Mouse (Mus musculus): ENCODE data around the gene Srebf2. TPM values are rescaled to one million over a fixed set of nuclear protein-coding genes. Genes with fewer than 3 reads are reported as not detected.

Gene Srebf2
- polyA plus RNA-seq, 1 experiment from 2014 or later, result 101 TPM

GRCm38 (mm10) chr15:82167201-82168168 lies 20.5 kb downstream of the Srebf2 start:
- Histone ChIP-seq H3K4me3 (ENCODE audit: low read depth, low read length) (no peak overlapping the region), H3K27me3 (replicated peaks; ENCODE audit: control insufficient read depth, insufficient read depth, low read length) (no peaks in the 10 kb centered on the region), H3K4me2 (no peak overlapping the region), H3K9me3 (ENCODE audit: control insufficient read depth, low read length) (no peaks in the 10 kb centered on the region), H3K4me1 (replicated peaks; ENCODE audit: control insufficient read depth, insufficient read depth, low read length) (peaks cover 47% of the 10 kb centered on the region), H3K36me3 (ENCODE audit: control insufficient read depth, insufficient read depth, low read length) (peaks cover 7% of the 10 kb centered on the region), H3K27ac (ENCODE audit: low read depth, low read length) (peak overlapping the region; percentile 16; the same call in 1 of the 2 replicates), H3K9ac (ENCODE audit: low read depth, low read length) (no peak overlapping the region)
- 77% methylated on average over 23 of the region's 23 CpGs for WGBS
- no peak for ATAC-seq (replicated peaks; ENCODE audit: low FRiP score)
- no peak for DNase-seq (ENCODE audit: low spot score)

GRCm38 (mm10) chr15:82169671-82170070 lies 22.7 kb downstream of the Srebf2 start:
- ATAC-seq (replicated peaks; ENCODE audit: low FRiP score), result no peak
- 79% methylated on average over 5 of the region's 5 CpGs for WGBS
- Histone ChIP-seq H3K4me3 (ENCODE audit: low read depth, low read length) (no peak overlapping the region), H3K27me3 (replicated peaks; ENCODE audit: control insufficient read depth, insufficient read depth, low read length) (no peaks in the 10 kb centered on the region), H3K9ac (ENCODE audit: low read depth, low read length) (no peak overlapping the region), H3K27ac (ENCODE audit: low read depth, low read length) (no peak overlapping the region), H3K4me2 (no peak overlapping the region), H3K9me3 (ENCODE audit: control insufficient read depth, low read length) (no peaks in the 10 kb centered on the region), H3K36me3 (ENCODE audit: control insufficient read depth, insufficient read depth, low read length) (peaks cover 14% of the 10 kb centered on the region), H3K4me1 (replicated peaks; ENCODE audit: control insufficient read depth, insufficient read depth, low read length) (peaks cover 27% of the 10 kb centered on the region)
- no peak for DNase-seq (ENCODE audit: low spot score)

GRCm38 (mm10) chr15:82170437-82171377 lies 23.7 kb downstream of the Srebf2 start:
- DNase-seq (ENCODE audit: low spot score), result no peak
- Histone ChIP-seq H3K27me3 (replicated peaks; ENCODE audit: control insufficient read depth, insufficient read depth, low read length) (no peaks in the 10 kb centered on the region), H3K4me3 (ENCODE audit: low read depth, low read length) (no peak overlapping the region), H3K4me2 (no peak overlapping the region), H3K9me3 (ENCODE audit: control insufficient read depth, low read length) (no peaks in the 10 kb centered on the region), H3K36me3 (ENCODE audit: control insufficient read depth, insufficient read depth, low read length) (peaks cover 24% of the 10 kb centered on the region), H3K9ac (ENCODE audit: low read depth, low read length) (no peak overlapping the region), H3K27ac (ENCODE audit: low read depth, low read length) (no peak overlapping the region), H3K4me1 (replicated peaks; ENCODE audit: control insufficient read depth, insufficient read depth, low read length) (peaks cover 20% of the 10 kb centered on the region)
- WGBS, result 88% methylated on average over 36 of the region's 36 CpGs
- no peak for ATAC-seq (replicated peaks; ENCODE audit: low FRiP score)

GRCm38 (mm10) chr15:82172648-82173047 lies 25.7 kb downstream of the Srebf2 start:
- WGBS, result 87% methylated on average over 8 of the region's 8 CpGs
- H3K9ac ChIP-seq (ENCODE audit: low read depth, low read length), result no peak overlapping the region
- no peak overlapping the region for H3K4me3 ChIP-seq (ENCODE audit: low read depth, low read length)
- H3K27me3 ChIP-seq (replicated peaks; ENCODE audit: control insufficient read depth, insufficient read depth, low read length), result no peaks in the 10 kb centered on the region
- H3K4me2 ChIP-seq, result no peak overlapping the region
- no peak for DNase-seq (ENCODE audit: low spot score)
- H3K36me3 ChIP-seq (ENCODE audit: control insufficient read depth, insufficient read depth, low read length), result peaks cover 34% of the 10 kb centered on the region
- no peaks in the 10 kb centered on the region for H3K9me3 ChIP-seq (ENCODE audit: control insufficient read depth, low read length)
- ATAC-seq (replicated peaks; ENCODE audit: low FRiP score), result no peak
- peaks cover under 1% of the 10 kb centered on the region for H3K4me1 ChIP-seq (replicated peaks; ENCODE audit: control insufficient read depth, insufficient read depth, low read length)
- no peak overlapping the region for H3K27ac ChIP-seq (ENCODE audit: low read depth, low read length)

GRCm38 (mm10) chr15:82175091-82175490 lies 28.1 kb downstream of the Srebf2 start:
- DNase-seq (ENCODE audit: low spot score) (no peak), ATAC-seq (replicated peaks; ENCODE audit: low FRiP score) (no peak)
- Histone ChIP-seq H3K36me3 (ENCODE audit: control insufficient read depth, insufficient read depth, low read length) (peaks cover 59% of the 10 kb centered on the region), H3K27ac (ENCODE audit: low read depth, low read length) (no peak overlapping the region), H3K4me3 (ENCODE audit: low read depth, low read length) (no peak overlapping the region), H3K9me3 (ENCODE audit: control insufficient read depth, low read length) (no peaks in the 10 kb centered on the region), H3K27me3 (replicated peaks; ENCODE audit: control insufficient read depth, insufficient read depth, low read length) (no peaks in the 10 kb centered on the region), H3K4me2 (no peak overlapping the region), H3K4me1 (replicated peaks; ENCODE audit: control insufficient read depth, insufficient read depth, low read length) (no peaks in the 10 kb centered on the region), H3K9ac (ENCODE audit: low read depth, low read length) (no peak overlapping the region)
- WGBS, result 90% methylated on average over 9 of the region's 9 CpGs

- WGBS, result 93% methylated on average over 7 of the region's 7 CpGs
- peaks cover 75% of the 10 kb centered on the region for H3K36me3 ChIP-seq (ENCODE audit: control insufficient read depth, insufficient read depth, low read length)
- no peak overlapping the region for H3K4me2 ChIP-seq
- H3K27me3 ChIP-seq (replicated peaks; ENCODE audit: control insufficient read depth, insufficient read depth, low read length), result no peaks in the 10 kb centered on the region
- no peak for ATAC-seq (replicated peaks; ENCODE audit: low FRiP score)
- no peak overlapping the region for H3K9ac ChIP-seq (ENCODE audit: low read depth, low read length)
- no peak overlapping the region for H3K4me3 ChIP-seq (ENCODE audit: low read depth, low read length)
- no peaks in the 10 kb centered on the region for H3K4me1 ChIP-seq (replicated peaks; ENCODE audit: control insufficient read depth, insufficient read depth, low read length)
- no peak for DNase-seq (ENCODE audit: low spot score)
- no peak overlapping the region for H3K27ac ChIP-seq (ENCODE audit: low read depth, low read length)
- peaks cover 6% of the 10 kb centered on the region; the same call in 1 of the 2 replicates for H3K9me3 ChIP-seq (ENCODE audit: control insufficient read depth, low read length)
Measured at GRCm38 (mm10) chr15:82177743-82178290, 30.8 kb downstream of the Srebf2 start.

GRCm38 (mm10) chr15:82181131-82181530 lies 34.1 kb downstream of the Srebf2 start:
- ATAC-seq (replicated peaks; ENCODE audit: low FRiP score), result no peak

GRCm38 (mm10) chr15:82182311-82182710 lies 35.3 kb downstream of the Srebf2 start:
- ATAC-seq (replicated peaks; ENCODE audit: low FRiP score) (no peak), DNase-seq (ENCODE audit: low spot score) (no peak)
- Histone ChIP-seq H3K4me2 (no peak overlapping the region), H3K36me3 (ENCODE audit: control insufficient read depth, insufficient read depth, low read length) (peaks cover 79% of the 10 kb centered on the region), H3K27me3 (replicated peaks; ENCODE audit: control insufficient read depth, insufficient read depth, low read length) (no peaks in the 10 kb centered on the region; the same call in 1 of the 2 replicates), H3K4me1 (replicated peaks; ENCODE audit: control insufficient read depth, insufficient read depth, low read length) (peaks cover 41% of the 10 kb centered on the region), H3K4me3 (ENCODE audit: low read depth, low read length) (no peak overlapping the region), H3K27ac (ENCODE audit: low read depth, low read length) (no peak overlapping the region), H3K9me3 (ENCODE audit: control insufficient read depth, low read length) (peaks cover 6% of the 10 kb centered on the region; the same call in 1 of the 2 replicates), H3K9ac (ENCODE audit: low read depth, low read length) (no peak overlapping the region)
- 96% methylated on average over 4 of the region's 4 CpGs for WGBS

More at GRCm38 (mm10) chr15:82181131-82181530, 34.1 kb downstream of the Srebf2 start:
- no peak for DNase-seq (ENCODE audit: low spot score)
- peaks cover 77% of the 10 kb centered on the region for H3K36me3 ChIP-seq (ENCODE audit: control insufficient read depth, insufficient read depth, low read length)
- H3K4me3 ChIP-seq (ENCODE audit: low read depth, low read length), result no peak overlapping the region
- H3K27ac ChIP-seq (ENCODE audit: low read depth, low read length), result no peak overlapping the region
- no peaks in the 10 kb centered on the region; the same call in 1 of the 2 replicates for H3K27me3 ChIP-seq (replicated peaks; ENCODE audit: control insufficient read depth, insufficient read depth, low read length)
- 69% methylated on average over 5 of the region's 5 CpGs for WGBS
- H3K9me3 ChIP-seq (ENCODE audit: control insufficient read depth, low read length), result peaks cover 6% of the 10 kb centered on the region; the same call in 1 of the 2 replicates
- H3K4me1 ChIP-seq (replicated peaks; ENCODE audit: control insufficient read depth, insufficient read depth, low read length), result peaks cover 31% of the 10 kb centered on the region
- no peak overlapping the region for H3K9ac ChIP-seq (ENCODE audit: low read depth, low read length)
- H3K4me2 ChIP-seq, result no peak overlapping the region

Measured in liver, embryonic 11.5 days (tissue).